Mouse (Mus musculus) A20 (cell line): ENCODE data around the gene Man2c1.

ENCODE experiments used
- DNase-seq: peaks from one replicate; pipeline ENCODE4 v3.0.0-alpha.2; 2011; ENCODE audit warnings: low read depth, low spot score

The Man2c1 gene

DNA sequence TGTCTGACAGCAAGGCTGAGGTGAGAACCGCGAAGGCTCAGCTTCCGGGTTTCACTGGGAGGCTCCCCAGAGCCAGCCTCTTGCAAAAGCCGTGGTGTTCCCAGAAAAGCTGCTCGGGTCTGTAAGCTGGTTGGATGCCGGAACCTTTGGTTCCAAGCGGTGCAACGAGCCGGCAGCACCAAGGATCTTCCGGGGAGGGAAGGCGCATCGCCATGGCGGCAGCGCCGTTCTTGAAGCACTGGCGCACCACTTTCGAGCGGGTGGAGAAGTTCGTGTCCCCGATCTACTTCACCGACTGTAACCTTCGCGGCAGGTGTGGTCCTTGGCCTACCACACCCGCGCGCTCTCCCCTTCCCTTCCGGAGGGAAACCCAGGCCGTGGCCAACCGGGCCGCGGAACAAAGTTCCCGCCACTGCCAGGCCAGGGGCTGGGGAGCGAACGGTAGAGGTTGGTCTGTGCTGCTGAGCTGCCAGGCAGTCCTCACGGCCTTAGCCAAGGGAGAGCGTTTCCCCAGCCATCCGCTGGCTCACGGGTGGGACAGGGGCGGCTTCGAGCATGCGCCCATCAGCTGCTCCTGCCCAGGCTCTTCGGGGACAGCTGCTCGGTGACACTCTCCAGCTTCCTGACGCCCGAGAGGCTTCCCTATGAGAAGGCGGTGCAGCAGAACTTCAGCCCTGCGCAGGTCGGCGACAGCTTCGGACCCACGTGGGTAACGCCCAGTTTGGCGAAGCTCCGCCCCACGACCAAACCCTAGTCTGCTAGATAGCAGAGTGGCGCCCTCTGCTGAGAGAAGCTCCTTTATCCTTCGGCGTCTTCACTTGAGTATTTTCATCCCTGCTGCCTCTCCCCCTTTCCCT lies at the start of gene Man2c1:
Man2c1 (plus strand) TSS at position 114 of the 857 bp plus-strand sequence.
- DNase-seq, result peak; percentile 98

DNA sequence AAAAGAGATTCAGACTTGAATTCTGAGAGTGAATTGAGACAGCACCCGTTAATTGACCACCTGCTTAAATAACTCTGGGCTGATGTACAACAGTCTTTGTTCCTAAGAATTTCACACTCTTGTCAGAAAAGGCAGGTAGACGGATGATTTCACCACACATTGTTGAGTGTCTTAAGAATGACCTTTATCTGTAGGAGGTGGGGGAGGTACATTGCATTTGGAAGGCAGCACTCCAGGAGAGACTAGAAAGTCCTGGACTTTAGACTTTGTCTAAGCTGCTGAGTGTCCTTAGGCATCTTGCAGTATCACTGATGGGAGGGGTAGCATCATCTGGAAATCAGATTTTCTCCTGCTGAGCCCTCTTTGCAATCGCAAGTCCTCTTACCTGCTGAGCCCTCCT lies 48.3 kb upstream of the Man2c1 start:
- DNase-seq, result no peak

DNA sequence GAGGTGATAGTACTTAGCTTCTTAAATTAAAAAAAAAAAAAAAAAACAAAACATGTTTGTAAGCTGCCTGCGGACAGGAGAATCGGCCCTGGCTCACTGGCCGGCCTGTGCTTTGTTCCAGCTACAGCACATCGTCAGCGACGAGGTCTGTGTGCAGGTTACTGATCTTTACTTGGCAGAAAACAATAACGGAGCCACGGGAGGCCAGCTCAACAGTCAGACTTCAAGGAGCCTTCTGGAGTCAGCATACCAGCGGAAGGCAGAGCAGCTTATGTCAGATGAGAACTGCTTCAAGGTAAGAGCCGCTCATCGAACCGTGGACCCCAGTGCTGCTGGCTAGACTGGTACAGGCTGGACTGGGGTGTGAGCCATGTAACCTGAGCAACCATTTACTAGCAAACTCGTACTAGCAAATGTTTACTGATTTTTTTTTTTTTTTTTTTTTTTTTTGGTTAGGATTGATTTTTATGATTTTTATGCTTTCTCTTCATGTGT lies 13.2 kb upstream of the Man2c1 start:
- DNase-seq, result no peak

DNA sequence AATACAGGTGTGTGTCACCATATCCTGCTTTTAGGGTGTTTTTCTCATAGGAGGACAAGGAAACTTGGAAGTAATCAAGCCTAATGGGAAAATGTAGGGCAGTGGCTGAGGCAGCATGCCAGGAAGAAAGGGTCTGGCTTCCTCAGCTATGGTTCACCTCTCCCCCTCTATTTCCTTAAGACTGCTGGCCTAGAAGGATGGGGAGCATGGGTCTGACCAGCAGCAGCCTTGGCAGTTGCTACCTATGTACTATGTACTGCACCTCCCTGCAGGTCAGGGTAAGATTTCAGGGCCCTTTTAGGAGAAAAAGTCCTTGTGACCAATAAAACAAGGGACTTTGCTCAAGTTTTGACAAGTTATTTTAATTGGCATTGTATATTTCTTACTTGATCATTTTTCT lies 849 bp upstream of the Man2c1 start:
- DNase-seq, result no peak

DNA sequence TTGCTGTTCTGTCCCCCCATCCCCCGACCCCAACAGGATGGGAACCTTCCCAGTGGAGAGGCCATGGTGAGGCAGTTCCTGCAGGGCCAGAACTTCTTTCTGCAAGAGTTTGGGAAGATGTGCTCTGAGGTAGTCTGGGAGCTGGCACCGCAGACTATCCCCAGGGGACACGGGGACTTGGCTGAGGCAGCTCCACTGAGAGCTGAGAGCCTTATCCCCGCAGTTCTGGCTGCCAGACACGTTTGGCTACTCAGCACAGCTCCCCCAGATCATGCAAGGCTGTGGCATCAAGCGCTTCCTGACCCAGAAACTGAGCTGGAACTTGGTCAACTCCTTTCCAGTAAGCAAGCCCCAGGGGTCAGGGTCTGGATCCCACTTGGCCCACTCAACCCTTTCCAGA lies 6.8 kb downstream of the Man2c1 start:
- no peak for DNase-seq

DNA sequence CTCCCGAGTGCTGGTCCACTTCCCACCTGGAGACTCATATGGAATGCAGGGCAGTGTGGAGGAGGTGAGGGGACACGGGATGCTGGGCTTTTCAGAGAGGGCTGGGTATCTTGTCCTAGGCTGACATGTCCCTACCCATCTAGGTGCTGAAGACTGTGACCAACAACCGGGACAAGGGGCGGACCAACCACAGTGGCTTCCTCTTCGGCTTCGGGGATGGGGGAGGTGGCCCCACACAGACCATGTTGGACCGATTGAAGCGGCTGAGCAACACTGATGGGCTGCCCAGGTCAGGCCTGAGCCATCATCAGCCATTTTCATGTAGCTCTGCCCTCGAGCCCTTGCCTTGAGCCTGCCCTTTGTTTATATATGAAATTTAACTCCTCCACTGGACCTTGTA lies 7.3 kb downstream of the Man2c1 start:
- DNase-seq, result no peak

DNA sequence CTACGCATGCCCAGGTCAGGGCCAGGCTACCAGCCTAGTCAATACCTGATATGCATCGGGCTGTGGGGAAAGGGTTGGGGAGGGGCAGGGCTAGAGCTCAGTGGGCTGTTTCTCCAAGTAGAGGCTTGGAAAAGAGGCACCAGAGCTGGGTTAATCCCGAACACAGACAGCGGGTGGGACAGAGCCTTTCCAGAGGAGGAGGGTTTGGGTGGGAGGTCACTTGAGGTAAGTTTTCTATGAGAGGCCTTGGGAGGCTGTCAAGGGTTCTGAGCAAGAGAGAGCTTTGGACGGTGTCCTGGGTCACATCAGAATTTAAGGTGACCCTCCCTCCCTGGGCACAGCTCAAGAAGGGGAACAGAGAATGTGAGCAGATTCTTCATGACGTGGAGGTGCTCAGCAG lies 8.0 kb downstream of the Man2c1 start:
- no peak for DNase-seq

DNA sequence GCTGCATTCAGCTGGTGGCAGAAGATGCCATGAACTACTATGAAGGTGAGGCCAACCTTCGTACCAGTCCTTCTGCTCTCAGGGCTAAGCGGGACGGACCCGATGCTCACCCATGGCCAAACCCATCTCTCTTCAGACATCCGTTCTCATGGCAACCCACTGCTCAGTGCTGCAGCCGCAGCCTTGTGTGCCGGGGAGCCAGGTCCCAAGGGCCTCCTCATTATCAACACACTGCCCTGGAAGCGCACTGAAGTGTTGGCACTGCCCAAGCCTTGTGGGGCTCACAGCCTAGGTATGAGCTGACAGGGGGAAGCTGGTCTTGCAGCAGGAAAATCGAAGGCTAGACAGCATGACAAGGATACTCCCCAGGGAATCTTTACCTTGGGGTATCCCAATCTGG lies 8.6 kb downstream of the Man2c1 start:
- no peak for DNase-seq

DNA sequence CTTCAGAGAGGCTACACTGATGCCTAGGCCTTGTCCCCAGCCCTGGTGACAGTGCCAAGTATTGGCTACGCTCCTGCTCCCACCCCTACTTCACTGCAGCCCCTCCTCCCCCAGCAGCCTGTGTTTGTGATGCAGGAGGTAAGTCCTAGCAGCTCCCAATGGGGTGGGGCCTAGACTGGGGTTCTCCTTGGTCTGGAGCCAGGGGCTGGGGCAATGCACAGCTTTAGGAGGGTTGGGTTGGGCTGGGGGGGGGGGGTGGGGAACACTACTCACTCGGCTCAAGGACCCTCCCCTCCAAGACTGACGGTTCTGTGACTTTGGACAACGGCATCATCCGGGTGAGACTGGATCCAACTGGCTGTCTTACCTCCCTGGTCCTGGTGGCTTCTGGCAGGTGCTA lies 9.1 kb downstream of the Man2c1 start:
- DNase-seq, result no peak

DNA sequence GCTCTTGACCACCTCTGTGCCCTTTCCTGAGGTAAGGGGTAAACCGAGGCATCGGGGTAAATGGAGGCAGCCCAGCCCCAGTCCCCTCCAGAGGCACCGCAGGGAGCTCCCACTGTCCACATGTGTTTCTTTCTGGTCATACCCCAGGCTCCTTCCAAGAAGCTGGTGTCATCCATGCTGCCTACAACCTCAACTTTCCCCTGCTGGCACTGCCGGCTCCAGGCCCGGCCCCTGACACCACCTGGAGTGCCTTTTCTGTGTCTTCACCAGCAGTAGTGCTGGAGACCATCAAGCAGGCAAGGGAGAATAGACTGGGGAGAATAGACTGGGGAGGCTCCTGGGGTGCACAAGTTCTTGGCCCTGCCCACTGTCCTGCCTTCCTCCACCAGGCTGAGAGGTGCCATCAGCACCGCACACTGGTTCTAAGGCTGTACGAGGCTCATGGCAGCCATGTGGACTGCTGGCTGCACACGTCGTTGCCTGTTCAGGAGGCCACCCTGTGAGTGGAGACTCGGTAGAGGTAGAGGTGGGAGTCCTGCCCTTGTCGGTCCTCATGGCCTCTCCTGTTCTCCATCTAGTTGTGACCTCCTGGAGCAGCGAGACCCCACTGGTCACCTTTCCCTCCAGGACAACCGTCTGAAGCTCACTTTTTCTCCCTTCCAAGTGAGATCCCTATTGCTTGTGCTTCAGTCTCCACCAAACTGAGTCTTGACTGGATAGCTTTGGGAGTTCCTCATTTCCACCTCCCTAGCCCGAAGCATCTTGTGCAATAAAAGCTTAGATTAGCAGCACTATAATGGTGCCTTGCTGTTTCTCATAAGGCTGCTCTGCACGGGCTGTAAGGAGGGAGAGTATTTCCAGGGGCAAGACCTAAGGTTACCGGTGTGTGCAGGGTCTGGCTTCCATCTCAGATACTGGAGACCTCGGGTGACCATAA lies 11.2 kb downstream of the Man2c1 start:
- DNase-seq, result no peak

DNA sequence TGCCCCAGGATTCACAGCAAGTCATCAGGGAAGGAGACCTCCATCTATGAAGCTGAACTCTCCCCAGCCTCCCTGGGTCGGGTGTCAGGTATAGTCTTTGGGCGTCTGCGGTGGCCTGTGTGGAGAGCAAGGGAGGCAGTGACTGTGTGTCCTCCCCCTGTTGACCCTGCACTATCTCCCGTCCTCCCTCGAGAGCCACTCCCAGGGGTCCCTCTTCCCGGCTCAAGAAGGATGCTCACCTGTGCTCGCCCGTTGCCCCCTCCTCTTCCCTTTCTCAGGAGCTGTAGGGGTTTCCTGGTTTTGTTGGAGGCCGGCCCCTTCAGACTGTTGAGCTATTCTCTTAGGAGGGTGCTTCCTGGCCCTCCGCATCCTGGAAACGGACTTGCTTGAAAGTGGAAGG lies 12.7 kb downstream of the Man2c1 start:
- DNase-seq, result no peak

DNA sequence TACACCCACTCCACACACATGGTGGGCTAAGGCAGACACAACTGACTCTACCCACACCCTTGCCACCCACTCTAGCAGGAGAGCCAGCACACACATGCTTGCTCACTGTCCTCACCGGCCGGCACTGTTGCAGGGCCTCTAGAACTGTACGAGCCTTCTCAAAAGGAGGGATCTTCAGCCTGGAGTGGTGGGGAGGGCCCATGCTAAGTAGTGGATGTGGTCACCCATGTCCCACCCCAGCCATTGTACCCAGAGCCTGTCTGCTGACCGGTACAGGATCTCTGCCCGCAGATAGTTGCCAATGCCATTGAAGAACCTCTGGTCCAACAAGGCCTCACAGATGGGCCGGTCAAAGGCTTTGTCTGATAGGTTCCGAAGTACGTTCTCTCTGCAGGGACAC lies 14.3 kb downstream of the Man2c1 start:
- DNase-seq, result no peak

DNA sequence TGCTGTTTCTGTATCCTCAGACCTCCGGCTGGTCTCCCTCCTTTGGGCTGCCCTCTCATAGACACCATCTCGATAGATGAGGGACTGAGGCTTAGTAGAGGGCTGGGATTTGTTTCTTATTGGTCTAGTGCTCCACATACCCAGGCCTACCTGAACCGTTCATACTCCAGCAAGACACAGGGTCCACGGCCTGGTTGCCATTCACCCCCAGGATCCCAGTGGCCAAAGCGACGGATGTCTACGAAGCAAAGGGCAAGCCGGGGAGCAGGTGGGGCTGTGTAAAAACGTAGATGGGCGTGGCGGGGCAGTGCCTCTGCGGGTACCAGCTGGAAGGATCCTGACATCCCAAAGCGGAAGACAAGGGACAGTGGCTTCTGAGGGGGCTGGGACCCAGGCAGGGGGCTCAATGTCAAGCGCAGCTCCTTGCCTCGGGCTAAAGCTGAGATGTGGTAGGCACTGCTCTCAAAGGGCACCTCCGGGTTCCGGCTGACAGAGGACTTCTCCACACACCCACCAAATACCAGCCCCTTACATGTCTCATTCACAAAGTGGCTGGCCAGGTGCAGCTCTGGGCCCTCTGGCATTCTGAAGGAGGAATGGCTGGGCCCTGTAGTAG lies 16.1 kb downstream of the Man2c1 start:
- peak; percentile 69 for DNase-seq

DNA sequence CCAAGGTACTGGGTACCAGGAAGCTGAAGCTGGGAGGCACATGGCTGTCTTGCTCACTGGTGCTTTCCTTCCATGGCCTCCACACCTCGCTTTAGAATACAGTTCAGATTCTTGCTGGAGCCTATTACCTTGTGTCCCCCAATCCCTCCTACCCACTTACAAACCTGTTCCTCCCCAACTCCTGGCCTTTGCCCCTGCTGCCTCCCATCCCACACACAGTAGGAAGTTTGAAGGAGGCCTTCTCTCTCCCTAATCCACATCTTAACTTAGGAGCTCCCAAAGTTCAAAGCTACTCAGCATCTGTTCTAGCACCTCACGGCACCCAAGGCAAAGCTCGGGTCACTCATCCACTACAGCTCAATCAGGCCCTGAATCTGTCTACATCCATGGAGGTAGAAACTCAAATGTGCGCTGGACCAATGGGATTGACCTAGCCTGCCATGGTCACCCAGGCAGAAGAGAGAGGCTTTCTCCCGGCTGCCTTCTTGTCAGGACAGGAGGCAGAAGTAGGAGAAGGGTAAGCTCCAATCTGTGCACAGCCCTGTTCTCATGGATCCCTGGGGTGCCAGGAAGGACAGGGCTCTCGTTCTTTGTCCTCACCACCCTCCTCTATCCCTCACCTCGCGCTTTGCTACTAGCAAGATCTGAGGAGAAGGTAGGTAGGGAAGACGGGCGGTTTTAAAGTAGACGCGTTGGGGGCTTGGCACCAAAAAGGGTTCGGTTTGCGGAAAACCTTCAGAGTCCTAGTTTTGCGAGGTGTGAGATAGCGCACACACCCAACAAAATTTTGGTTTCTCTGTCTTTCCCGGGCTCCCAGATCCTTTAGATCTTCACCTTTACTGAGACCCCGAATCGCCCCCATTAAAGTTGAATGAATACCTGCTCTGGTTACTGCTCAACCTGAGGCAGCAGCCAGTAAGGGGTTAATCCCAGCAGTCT lies 17.0 kb downstream of the Man2c1 start:
- DNase-seq, result peak; percentile 49

DNA sequence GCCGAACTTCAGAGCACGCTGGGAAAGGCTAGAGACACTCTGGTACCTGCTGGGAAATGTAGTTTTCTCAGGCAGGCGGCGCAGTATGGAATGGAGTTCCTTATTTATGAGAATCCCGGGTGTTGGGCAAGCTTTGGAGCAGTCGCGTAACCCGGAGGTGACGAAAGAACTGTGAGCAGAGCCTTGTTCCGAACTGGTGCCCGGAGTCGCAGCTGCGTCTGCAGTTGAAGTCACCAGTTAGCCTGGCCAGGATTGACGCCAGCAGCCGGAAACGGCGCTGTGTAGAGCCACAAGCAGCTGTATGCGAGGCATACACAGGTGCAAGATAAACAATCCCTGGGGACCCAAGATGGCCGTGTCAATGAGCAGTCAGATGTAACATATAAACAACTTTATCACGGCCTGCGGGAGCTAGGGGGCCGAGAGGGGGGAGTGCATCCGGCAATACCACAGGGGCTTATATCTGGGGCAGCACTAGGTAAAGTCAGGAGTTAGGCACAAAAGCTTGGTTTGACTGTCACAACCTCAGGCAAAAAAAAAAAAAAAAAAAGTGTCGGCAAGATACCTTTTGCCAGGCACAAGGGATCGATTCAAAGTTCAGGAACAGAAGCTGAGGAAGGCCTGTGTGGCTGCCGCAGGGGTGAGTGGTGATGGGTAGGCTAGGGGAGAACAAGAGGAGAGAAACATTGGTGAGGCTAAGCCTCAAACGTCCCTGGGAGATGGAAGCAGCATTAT lies 17.8 kb downstream of the Man2c1 start, which contains the start of gene Neil1:
Neil1 (minus strand) TSS at position 162 of the 735 bp plus-strand sequence.
- DNase-seq, result peak; percentile 98

DNA sequence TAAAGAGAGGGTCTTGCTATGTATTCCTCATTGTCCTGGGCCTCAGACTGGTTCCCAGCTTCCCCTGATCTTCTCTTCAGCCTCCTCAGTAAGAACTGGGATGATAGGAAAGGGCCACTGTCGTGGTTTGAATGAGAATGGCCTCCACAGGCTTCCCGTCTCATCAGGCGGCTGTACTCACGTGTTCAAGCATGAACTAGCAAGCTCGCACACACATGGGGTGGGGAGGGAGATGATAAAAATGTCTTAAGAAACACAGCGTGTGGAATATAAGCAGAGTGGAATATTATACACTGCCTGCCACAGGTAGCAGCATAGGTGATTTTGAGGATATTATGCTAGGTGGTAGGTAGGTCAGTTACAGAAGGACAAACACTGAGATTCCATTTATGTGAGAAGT lies 18.5 kb downstream of the Man2c1 start:
- DNase-seq, result peak; percentile 77

DNA sequence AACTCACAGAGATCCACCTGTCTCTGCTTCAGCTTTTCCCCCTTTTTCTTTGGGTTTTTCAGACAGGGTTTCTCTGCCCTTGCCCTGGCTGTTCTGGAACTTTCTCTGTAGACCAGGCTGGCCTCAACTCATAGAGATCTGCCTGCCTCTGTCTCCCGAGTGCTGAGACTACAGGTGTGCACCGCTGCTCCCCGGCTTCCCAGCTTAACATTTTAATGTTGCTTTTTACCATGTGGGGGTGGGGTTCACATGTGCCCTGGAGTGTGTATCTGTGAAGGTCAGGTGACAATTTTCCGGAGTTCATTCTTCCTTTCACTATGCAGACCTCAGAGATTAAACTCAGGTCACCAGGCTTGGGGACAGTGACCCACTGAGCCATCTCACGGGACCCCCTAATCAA lies 19.7 kb downstream of the Man2c1 start:
- DNase-seq, result peak; percentile 88

DNA sequence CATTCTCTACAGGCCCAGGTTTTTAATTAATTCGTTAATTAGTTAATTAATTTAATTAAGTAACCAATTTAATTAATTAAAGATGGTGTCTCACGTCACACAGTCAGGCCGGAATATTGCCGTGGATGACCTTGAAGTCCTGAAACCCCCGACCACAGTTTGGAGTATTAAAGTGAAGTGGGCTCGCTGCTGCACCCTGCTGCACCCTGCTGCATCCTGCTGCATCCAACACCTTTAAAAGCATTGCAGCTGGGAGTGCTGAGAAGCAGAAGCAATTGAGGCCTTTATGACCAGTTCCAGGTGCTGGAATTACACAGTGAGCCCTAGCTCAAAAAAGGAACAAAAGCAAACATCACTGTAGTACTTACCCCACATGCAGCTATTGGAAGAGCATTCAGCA lies 21.8 kb downstream of the Man2c1 start:
- peak; percentile 44 for DNase-seq

DNA sequence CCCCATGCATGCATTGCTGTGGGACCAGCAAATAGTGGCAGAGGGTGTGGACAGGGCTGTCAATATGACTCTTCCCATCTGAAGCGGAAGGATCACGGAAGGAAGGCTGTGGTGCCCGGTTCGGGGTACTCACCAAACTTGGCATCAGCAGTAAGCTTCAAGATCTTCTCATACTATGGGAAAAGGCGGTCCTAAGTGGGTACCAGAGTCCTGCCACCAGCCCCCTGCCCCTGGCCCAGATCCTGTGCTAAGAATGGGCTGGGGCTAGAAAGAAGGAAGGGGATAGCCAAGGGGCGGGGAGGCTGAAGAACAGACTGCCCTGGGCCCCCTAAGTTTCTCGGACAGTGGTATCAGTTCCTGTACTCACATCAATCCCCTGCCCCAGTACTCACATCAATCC lies 25.9 kb downstream of the Man2c1 start:
- no peak for DNase-seq

DNA sequence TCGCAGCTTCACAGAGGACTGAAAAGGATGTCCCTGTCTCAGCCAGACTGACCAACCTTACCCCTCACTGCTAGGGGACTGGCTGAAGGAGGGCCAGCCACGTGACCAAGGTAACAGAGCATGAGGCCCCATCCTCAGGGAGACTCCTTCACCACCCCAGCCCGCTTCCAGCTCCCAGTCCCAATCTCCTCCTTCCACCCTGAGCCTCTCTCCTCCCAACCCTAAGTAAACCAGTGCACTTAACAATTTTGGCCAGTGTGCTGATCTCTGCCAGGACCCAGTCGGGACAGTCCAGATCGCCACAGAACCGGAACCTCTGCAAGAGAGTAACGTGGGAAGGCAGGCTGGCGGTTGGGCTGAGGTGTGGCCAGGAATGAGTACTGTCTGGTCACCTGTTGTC lies 26.3 kb downstream of the Man2c1 start:
- DNase-seq, result no peak
